Mouse (Mus musculus) cerebellum, postnatal 25 days (tissue): Measurements from ENCODE around the gene Gapdh.

Experiments used
- DNase-seq, 2 experiments: peaks; one replicate each; pipeline ENCODE4 v3.0.0; 2021; ENCODE audit warnings: mixed read lengths in 2 of 2

The Gapdh gene

DNA sequence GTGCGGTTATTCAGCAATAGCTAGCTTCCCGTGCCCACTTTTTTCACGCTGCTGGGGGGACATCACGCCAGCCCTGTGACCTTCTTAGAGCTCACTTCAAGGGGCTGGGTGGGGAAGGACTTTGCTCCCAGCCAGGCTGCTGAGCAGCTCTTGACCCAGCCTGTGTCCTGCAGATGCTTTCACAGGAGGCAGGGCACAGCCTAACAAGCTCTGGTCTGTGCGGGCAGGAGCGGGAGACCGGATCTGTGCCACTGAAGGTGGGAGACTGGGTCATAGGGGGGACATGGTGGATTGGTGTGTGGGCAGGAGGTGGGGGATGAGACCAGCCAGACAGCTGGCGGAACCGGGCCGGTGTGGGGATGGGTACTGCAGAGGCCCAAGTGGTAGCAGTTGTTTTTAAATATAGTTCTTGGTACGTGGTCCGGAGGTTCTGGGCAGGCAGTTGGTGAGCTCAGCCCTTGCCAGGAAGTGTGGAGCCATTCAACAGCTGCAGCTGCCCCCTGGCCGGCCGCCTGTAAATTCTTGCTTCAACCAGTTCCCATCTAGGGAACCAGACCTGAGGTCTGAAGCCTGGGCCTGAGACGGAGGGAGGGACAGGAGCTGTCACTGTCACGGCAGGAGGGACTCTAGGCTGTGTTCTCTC lies 17.2 kb downstream of the Gapdh start:
- DNase-seq, result peak; percentile 56 to 60

GRCm38 (mm10) chr6:125148251-125148925 lies 17.9 kb downstream of the Gapdh start:
- DNase-seq, result peak; percentile 63 to 65

- DNase-seq, result peak; percentile 43 to 45
Measured at GRCm38 (mm10) chr6:125147329-125147728, 18.9 kb downstream of the Gapdh start.

DNA sequence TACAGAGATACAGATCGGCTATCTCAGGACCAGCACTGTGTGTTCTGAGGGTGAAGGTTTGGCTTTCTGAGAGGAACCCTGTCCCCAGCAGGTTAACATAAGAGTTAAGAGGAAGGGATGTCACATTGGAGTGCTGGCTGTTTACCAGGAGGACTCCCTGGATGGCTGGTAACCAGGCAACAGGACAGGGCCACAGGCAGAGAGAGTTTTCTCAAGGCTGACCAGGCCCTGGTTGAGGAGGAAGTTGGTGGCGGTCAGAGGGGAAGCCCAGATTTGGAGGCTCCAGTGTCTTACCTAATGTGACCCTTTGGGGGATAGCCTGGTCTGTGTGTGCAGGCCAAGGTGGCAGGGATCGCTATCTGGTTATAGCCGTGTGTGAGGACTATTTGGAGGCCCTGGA lies 19.5 kb downstream of the Gapdh start:
- DNase-seq, result peak; percentile 45 to 60

GRCm38 (mm10) chr6:125146148-125146547 lies 20.1 kb downstream of the Gapdh start:
- no peak for DNase-seq

- peak; percentile 66 to 67 for DNase-seq
Measured at GRCm38 (mm10) chr6:125145479-125145951, 20.8 kb downstream of the Gapdh start.

DNA sequence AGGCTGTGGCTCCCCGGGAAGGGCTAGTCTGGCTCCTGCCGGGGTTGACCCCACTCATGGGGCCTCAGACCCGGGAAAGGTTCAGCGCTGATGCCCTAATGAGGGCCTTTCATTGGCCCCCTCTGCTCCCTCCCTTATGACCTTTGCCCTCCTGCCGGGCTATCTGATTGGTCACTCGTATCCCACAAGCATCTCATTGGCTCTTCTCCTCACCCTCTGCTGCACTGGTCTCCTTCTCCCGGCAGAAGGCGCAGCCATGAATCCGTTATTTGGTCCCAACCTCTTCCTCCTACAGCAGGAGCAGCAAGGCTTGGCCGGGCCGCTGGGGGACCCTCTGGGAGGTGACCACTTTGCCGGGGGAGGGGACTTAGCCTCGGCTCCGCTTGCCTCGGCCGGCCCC lies 21.3 kb downstream of the Gapdh start, which contains the start of gene Iffo1:
TSS of gene Iffo1 (plus strand) at position 241 of the 400 bp plus-strand sequence.
- DNase-seq, result peak; percentile 91 to 94

DNA sequence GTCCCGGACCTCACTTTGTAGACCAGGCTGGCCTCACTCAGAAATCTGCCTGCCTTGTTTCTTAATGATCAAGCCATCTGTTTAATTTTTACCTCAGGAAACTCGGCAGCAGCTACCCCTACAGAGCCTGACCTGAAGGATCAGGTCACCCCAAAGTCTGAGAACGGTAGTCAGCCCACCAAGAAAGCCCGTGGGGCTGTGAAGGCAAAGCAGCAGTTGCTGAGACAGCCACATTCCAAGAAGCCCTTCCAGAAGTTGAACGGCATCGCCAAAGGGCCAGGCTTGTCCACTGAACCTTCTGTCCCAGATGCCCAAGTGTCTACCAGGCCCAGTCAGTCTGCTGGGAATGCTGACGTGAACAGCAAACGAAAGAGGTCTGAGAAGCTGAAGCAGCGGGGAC lies 22.4 kb downstream of the Gapdh start:
- no peak for DNase-seq

- no peak for DNase-seq
Measured at GRCm38 (mm10) chr6:125143128-125143527, 23.1 kb downstream of the Gapdh start.

DNA sequence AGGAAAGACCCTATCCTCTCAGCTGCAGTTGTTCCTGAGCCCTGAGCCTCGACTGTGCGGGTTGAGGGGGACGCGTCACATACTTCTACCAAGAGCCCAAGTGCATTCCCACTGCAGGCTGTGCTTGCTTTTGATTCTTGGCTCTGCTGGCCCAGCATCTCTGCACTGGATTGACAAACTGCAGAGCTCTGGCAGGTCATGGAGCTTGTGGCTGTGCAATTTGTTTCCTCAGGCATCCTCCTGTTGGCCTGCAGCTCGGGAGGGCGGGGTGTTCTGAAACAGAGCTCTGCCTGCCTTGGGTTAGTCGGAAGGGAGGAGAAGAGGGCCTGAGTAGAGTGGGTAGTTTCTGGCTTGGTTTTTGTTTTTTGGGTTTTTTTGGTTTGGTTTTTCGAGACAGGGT lies 23.8 kb downstream of the Gapdh start:
- no peak for DNase-seq

GRCm38 (mm10) chr6:125139747-125140146 lies 26.5 kb downstream of the Gapdh start:
- no peak for DNase-seq

DNA sequence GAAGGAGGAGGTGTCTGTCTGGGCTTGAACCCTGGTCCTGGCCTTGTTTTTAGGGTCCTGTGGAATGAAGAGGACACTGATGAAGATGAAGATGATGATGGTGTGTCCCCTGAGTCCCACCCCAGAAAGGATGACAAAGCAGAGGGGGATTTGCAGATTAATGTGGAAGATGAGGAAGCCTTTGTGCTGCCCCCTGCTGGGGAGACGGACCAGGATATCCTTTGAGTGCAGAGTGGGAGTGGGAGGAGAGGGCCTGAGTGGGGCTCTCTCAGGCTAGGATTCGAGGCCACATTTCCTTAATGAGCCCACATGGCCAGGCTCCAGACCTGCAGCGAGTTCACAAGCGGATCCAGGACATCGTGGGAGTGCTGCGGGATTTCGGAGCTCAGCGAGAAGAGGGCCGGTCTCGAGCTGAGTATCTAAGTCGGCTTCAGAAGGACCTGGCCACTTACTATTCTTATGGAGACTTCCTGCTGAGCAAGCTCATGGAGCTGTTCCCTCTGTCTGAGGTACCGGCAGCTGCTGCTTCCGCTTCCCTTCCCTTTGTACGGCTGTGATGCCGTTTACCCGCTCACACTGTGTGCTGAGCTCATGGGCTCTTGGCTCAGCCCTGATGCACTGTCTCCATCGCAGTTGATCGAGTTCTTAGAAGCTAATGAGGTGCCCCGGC lies 29.1 kb downstream of the Gapdh start:
- DNase-seq, result peak in 1 of 2 experiments; percentile 65

DNA sequence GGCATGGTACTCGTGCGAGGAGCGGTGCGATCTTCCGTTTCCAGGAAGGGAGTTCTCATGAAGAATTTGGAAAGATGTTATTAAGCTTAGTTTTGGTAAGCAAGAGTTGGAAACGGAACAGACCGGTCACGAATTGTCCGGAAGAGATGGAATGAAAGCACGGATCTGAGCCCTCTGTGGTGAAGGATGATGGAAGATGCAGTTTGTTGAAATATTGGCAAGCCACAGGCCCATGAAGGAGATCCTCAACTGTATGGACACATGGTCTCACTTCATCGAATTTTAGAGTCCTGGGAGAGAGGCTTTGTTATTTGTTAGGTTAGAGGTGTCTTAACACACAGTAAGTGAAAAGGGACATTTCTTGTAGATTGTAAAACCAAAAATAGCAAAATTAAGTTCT lies 33.8 kb downstream of the Gapdh start:
- DNase-seq, result no peak

DNA sequence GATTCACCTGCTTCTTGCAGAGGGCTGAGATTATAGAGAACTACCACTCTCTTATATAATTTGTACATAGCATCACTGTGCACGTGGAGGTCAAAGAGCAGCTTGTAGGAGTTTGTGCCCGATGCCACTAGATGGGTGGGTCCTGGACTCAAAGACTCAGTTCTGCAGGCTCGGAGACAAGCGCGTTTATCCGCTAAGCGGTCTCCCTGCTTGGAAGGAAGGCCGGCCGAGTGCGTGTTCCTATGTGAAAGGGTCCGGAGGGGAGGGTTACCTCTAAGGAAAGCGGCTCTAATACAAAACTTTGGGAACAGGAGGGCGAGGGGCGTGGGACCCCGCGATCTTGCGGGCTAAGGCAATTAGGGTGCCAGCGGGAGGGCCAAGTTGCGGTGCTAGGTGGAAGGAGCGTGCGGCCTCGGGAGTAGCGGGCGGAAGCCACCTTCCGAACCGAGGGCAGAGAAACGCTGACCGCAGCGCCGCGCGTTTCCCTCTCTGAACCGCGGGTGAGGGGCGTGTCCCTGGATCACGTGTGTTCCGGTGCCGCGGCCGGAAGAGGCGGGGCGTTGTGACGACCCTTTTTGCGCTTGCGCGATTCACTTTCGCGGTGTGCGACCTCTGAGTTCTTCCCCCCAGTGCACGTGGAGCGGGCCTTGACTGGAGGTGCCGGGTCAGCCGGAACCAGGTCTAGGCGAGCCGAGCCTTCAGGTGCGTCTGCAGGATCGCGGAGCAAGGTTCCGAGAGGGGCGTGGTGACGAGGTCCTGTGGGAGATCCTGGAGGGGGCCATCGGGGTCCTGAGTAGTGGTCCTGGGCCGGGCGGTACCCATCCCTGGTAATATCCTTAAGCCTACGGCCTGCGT lies 34.7 kb downstream of the Gapdh start, which contains the start of gene Nop2:
TSS of gene Nop2 (plus strand) at position 608 of the 855 bp plus-strand sequence.
- peak; percentile 84 to 91 for DNase-seq

GRCm38 (mm10) chr6:125129710-125130402 lies 36.4 kb downstream of the Gapdh start:
- no peak for DNase-seq

GRCm38 (mm10) chr6:125128724-125129123 lies 37.5 kb downstream of the Gapdh start:
- DNase-seq, result no peak

- no peak for DNase-seq
Measured at GRCm38 (mm10) chr6:125119387-125119786, 46.9 kb downstream of the Gapdh start.

DNA sequence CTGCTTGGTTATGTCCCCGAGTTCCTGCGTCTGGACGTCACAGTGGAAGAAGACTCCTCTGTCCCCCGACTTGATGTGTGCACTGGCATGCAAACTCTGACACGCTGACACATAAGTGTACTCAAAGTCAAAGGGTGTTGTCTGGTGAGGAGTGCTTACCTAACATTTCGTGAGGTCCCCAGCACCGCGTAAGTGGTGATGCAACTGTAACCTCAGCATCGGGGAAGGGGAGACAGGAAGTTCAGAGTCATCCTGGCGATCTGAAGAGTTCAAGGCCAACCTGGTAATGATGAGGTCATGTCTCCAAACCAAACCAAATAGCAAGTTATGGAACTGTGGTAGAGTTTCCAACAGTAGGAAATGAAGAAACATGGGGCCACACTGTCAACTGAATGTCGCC lies 53.7 kb downstream of the Gapdh start:
- no peak for DNase-seq
